Mouse (Mus musculus): ENCODE data around the gene Sh3bp5.

- TF ChIP-seq GATA1 (IDR thresholded peaks at IDR 0.05; ENCODE audit: borderline replicate concordance, low read length) = no peak
- TF ChIP-seq FLI1 (IDR thresholded peaks at IDR 0.05; ENCODE audit: low read length) = no peak
These were observed 29.6 kb downstream of the Sh3bp5 start for GRCm38 (mm10) chr14:31406154-31406810.
